Mouse (Mus musculus): ENCODE results near the gene Qprt. TPM values are rescaled to one million over a fixed set of nuclear protein-coding genes. Genes with fewer than 3 reads are reported as not detected.
A peak's percentile ranks its signal among the peaks of the same experiment; 100 is the strongest.
"Not testable (repeated sequence)": the region's sequence is repeated elsewhere in the genome, so short reads cannot be mapped to it uniquely, and the experiment has no call there.

Gene Qprt
- polyA plus RNA-seq, 1 experiment from 2014 or later, result 13.0 TPM

DNA sequence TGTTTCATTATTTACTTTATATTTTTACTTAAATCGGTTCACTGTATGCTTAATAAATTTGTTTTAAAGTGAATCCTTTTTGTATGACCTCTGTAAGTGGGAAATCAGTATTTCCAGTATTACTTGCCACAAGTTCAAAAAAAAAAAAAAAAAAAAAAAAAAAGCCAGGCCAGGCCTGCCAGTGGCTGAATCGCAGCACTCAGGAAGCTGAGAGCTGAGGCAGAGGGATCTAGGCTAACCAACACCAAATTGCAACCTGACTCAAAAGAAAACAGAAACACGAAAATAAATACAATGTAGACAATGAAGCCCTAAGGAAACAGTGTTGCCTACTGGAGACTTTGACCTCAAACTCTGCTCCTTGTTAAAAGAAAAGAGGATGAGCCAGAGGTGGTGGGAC lies 28.1 kb downstream of the Qprt start:
- Histone ChIP-seq H3K9ac (ENCODE audit: low read depth, low read length) (no peak overlapping the region), H3K36me3 (ENCODE audit: control insufficient read depth, insufficient read depth, low read length) (no peaks in the 10 kb centered on the region), H3K9me3 (ENCODE audit: control insufficient read depth, low read length) (no peaks in the 10 kb centered on the region), H3K4me3 (ENCODE audit: low read length) (no peak overlapping the region), H3K27me3 (ENCODE audit: control insufficient read depth, insufficient read depth, low read length) (no peaks in the 10 kb centered on the region), H3K4me1 (ENCODE audit: control insufficient read depth, insufficient read depth, low read length) (0 out of 2 replicates have a peak, but pooled peaks cover 7% of the 10 kb centered on the region), H3K4me2 (replicated peaks; ENCODE audit: low read depth, low read length) (no peak overlapping the region), H3K27ac (ENCODE audit: low read depth, low read length) (no peak overlapping the region)
- no peak for ATAC-seq (ENCODE audit: low FRiP score, low TSS enrichment)
- 77% methylated on average over 3 of the region's 3 CpGs for WGBS

DNA sequence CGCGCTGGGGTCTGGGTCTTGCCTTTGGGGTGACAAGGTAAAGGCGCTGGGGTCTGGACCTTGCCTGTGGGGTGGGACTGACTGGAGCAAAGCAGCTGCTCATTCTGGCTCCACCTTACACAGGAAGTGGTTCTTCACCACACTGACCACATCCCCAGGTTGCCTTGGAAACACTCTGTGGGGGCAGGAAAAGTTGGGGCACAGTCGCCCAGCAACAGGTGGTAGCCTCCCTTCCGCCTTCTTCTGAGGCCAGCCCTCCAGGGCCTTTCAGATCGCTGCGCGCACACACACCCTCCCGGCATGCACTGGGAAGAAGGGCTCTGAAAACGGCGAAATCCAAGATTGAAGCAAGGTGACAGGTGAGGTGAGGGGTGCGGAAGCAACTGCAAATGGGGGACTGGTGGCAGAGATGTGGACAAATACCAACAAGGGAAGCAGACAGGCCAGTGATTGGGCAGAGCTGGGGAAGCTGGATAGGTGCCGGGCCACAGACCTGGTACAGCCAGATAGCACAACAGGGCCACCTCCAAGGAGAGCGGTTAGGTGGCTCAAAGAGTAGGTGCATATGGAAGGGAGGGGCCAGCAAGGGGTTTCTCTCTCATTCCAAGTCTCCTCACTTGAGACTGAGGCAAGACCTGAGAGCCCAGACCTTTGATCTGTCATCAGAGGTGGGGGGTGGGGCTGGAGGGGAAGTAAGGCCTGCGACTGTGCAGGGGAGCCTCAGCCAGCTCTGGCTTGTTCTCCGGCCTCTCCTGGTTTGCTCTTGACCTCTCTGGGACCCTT lies 30.7 kb downstream of the Qprt start, which contains the start of gene AI467606:
Gene AI467606 (plus strand): TSS at position 246 of the 783 bp plus-strand sequence.
- Histone ChIP-seq H3K36me3 (ENCODE audit: control insufficient read depth, insufficient read depth, low read length) (no peaks in the 10 kb centered on the region), H3K4me1 (ENCODE audit: control insufficient read depth, insufficient read depth, low read length) (0 out of 2 replicates have a peak, but pooled peaks cover 7% of the 10 kb centered on the region), H3K4me3 (ENCODE audit: low read length) (no peak within 1 kb of the TSS; the same call in 1 of the 2 replicates), H3K9me3 (ENCODE audit: control insufficient read depth, low read length) (no peaks in the 10 kb centered on the region), H3K27me3 (ENCODE audit: control insufficient read depth, insufficient read depth, low read length) (no peaks in the 10 kb centered on the region), H3K9ac (ENCODE audit: low read depth, low read length) (peak within 1 kb of the TSS; percentile 37; the same call in 1 of the 2 replicates), H3K27ac (ENCODE audit: low read depth, low read length) (0 out of 2 replicates have a peak within 1 kb of the TSS, but pooled peaks have one; percentile 24), H3K4me2 (replicated peaks; ENCODE audit: low read depth, low read length) (peak within 1 kb of the TSS; percentile 22)
- WGBS, result 58% methylated on average over 16 of the region's 16 CpGs
- peak; percentile 60 for ATAC-seq (ENCODE audit: low FRiP score, low TSS enrichment)

DNA sequence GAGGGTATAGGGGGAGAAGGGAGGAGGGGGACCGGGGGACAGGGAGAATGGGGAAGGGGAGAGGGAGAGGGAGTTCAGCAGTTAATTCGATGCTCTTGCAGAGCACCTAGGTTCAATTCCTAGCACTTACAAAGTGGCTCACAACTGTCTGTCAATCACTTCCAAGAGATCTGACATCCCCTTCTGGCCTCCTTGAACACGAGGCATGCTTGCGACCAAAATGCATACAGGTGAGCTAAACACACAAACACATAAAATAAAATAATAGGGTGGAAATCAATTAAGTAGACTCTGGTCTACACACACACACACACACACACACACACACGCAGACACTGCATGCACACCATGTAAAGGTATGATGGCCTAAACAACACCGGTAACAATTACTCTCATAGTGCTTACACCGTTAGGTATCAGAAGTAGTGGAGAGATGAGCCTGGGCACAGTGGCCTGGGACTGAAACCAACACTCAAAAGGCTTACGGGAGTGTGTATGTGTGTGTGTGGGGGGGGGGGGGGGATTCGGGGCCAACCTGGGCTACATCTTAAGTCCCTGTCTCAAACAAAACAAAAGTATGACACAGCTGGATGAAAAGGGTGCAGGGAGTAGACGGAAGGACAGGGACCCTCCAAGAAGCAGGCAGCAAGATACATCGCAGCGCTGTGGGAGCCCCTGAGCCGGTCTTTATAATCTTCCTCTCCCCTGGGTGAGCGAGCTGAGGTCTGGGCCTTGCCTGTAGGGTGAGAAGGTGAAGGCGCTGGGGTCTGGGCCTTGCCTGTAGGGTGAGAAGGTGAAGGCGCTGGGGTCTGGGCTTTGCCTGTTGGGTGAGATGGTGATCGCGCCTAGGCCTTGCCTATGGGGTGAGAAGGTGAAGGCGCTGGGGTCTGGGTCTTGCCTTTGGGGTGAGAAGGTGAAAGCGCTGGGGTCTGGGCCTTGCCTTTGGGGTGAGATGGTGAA lies 31.6 kb downstream of the Qprt start:
- H3K27ac ChIP-seq (ENCODE audit: low read depth, low read length), result no peak overlapping the region
- 89% methylated on average over 20 of the region's 20 CpGs for WGBS
- ATAC-seq (ENCODE audit: low FRiP score, low TSS enrichment), result no peak

DNA sequence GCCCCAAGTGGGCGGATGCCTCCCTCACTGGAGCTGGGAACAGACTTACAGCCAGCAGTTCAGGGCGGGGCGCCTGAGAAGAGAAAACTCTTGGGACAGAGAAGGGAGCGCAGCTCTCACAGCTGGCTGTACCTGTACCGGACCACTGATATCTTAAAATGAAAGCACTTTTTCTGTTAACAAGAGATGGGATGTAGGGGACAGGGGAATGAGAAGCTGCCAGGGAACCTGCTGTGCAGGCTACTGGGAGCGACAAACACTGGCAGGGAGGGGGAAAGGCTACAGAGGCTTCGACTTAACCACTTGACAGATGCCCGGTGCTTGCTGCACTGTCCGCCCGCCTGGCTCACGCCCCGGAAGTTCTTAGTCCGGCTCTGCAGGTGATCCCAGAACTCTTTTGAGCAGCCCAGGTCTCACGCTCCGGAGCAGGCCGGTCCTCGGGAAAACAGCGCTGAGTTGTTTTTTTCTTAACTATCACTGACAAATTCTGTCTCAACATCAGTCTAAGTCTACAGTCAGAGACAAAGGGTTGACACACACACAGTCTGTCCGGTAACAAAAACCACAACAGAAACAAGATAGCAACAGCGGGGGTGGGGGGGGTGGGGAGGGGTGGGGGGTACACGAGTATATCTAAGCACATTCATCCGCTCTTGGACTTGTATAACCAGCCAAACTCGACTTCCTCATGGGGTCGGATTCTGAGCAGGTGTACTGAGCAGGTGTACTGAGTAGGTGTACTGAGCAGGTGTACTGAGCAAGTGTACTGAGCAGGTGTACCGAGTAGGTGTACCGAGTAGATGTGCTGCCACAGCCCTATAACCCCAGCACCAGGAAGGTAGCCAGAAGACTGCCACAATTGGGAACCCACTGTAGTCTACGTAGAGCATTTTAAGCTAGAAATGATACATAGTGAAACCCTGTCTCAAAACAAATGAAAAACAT lies 32.9 kb downstream of the Qprt start:
- no peaks in the 10 kb centered on the region for H3K27me3 ChIP-seq (ENCODE audit: control insufficient read depth, insufficient read depth, low read length)
- 23% methylated on average over 27 of the region's 27 CpGs for WGBS
- H3K9ac ChIP-seq (ENCODE audit: low read depth, low read length), result no peak overlapping the region; the same call in 1 of the 2 replicates
- no peak overlapping the region for H3K27ac ChIP-seq (ENCODE audit: low read depth, low read length)
- H3K4me3 ChIP-seq (ENCODE audit: low read length), result peak overlapping the region; percentile 0; the same call in 1 of the 2 replicates
- 0 out of 2 replicates have a peak, but pooled peaks have one; percentile 50 for ATAC-seq (ENCODE audit: low FRiP score, low TSS enrichment)
- 0 out of 2 replicates have a peak, but pooled peaks cover 7% of the 10 kb centered on the region for H3K4me1 ChIP-seq (ENCODE audit: control insufficient read depth, insufficient read depth, low read length)
- H3K9me3 ChIP-seq (ENCODE audit: control insufficient read depth, low read length), result no peaks in the 10 kb centered on the region
- no peaks in the 10 kb centered on the region for H3K36me3 ChIP-seq (ENCODE audit: control insufficient read depth, insufficient read depth, low read length)
- 0 out of 2 replicates have a peak overlapping the region, but pooled peaks have one; percentile 15 for H3K4me2 ChIP-seq (replicated peaks; ENCODE audit: low read depth, low read length)

More for the DNA sequence above, 31.6 kb downstream of the Qprt start:
- Histone ChIP-seq H3K9ac (ENCODE audit: low read depth, low read length) (no peak overlapping the region), H3K9me3 (ENCODE audit: control insufficient read depth, low read length) (no peaks in the 10 kb centered on the region), H3K4me2 (replicated peaks; ENCODE audit: low read depth, low read length) (0 out of 2 replicates have a peak overlapping the region, but pooled peaks have one; percentile 3), H3K27me3 (ENCODE audit: control insufficient read depth, insufficient read depth, low read length) (no peaks in the 10 kb centered on the region), H3K4me3 (ENCODE audit: low read length) (no peak overlapping the region), H3K36me3 (ENCODE audit: control insufficient read depth, insufficient read depth, low read length) (no peaks in the 10 kb centered on the region), H3K4me1 (ENCODE audit: control insufficient read depth, insufficient read depth, low read length) (0 out of 2 replicates have a peak, but pooled peaks cover 7% of the 10 kb centered on the region)

DNA sequence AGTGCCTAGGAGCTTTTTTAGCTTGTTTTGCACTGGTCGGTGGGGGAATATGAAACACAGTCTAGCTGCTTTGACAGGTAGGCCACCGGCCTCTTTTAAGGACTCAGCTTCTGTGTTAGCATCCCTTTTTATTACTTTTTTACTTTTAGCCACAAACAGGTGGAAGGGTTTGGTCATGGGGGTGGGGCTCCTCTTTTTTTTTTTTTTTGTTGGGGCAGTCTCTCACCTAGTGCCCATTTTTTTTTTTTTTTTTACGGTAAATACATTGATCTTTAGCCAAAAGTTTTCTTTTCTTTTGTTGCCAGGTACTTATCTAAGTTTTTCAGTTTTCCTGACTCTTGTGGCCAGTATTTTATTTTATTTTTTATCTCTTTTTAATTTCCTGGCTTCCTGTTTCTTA lies 33.9 kb downstream of the Qprt start:
- Histone ChIP-seq H3K4me3 (ENCODE audit: low read length) (no peak overlapping the region), H3K4me1 (ENCODE audit: control insufficient read depth, insufficient read depth, low read length) (0 out of 2 replicates have a peak, but pooled peaks cover 7% of the 10 kb centered on the region), H3K4me2 (replicated peaks; ENCODE audit: low read depth, low read length) (no peak overlapping the region), H3K27me3 (ENCODE audit: control insufficient read depth, insufficient read depth, low read length) (no peaks in the 10 kb centered on the region), H3K9ac (ENCODE audit: low read depth, low read length) (no peak overlapping the region), H3K36me3 (ENCODE audit: control insufficient read depth, insufficient read depth, low read length) (no peaks in the 10 kb centered on the region), H3K27ac (ENCODE audit: low read depth, low read length) (no peak overlapping the region), H3K9me3 (ENCODE audit: control insufficient read depth, low read length) (no peaks in the 10 kb centered on the region)
- ATAC-seq (ENCODE audit: low FRiP score, low TSS enrichment), result no peak
- WGBS, result 82% methylated on average over 3 of the region's 3 CpGs

DNA sequence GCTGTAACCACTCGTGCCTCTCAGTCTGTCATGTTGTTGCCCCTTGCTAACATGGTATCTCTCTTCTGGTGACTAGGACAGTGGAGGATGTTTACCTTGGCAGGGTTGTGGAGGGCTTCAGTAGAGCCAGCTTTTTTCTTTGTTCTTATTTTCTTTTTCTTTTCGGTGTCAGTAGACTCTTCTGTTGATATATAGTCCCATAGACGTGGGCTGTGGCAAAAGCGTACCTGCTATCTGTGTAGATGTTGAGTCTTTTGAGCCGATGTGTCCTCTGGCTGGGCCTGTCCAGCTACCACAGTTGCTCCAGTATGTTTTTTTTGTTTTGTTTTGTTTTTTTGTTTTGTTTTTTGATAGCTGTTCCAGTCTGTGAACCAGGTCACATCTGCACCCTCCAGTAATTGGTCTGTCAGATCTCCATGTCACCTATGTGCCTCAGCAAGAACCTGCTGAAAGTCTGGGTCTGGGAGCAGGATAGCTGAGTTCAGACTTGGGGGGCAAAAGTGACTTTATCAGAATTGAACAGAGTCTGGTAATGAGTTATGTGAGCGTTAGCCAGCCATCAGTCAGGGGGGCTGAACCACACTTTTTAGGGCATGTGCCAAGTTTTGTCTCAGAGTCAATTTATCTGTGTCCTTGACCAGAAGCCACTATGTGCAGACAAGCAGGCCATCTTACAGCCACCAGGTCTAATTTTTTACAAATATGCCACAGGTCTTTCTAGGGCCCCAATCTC lies 34.6 kb downstream of the Qprt start, which contains the start of gene Zg16:
Gene Zg16 (minus strand): TSS at position 51 of the 733 bp plus-strand sequence.
- not testable (repeated sequence) for H3K27ac ChIP-seq (ENCODE audit: low read depth, low read length); H3K9ac ChIP-seq (ENCODE audit: low read depth, low read length); H3K4me1 ChIP-seq (ENCODE audit: control insufficient read depth, insufficient read depth, low read length); H3K4me3 ChIP-seq (ENCODE audit: low read length); H3K36me3 ChIP-seq (ENCODE audit: control insufficient read depth, insufficient read depth, low read length); H3K4me2 ChIP-seq (replicated peaks; ENCODE audit: low read depth, low read length); ATAC-seq (ENCODE audit: low FRiP score, low TSS enrichment); H3K9me3 ChIP-seq (ENCODE audit: control insufficient read depth, low read length); H3K27me3 ChIP-seq (ENCODE audit: control insufficient read depth, insufficient read depth, low read length)
- 75% methylated on average over 6 of the region's 6 CpGs for WGBS

DNA sequence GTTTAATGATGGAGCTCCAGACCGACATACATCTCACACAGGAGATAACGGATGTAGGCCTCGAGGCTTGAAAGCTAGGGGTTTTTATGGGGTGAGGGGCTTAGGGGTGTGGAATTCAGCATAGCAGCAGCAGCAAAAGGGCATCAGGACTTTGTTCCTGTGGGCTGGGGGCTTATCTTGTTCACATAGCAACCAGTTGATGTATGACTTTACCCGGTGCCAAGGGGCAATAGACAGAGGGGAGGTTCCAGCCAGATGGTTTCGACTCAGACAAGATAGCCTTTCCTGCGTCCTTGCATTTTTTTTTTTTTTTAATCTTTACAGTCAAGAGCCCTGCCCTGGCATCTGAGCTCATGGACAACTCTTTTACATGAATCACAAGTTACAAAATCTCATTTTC lies 36.3 kb downstream of the Qprt start:
- not testable (repeated sequence) for H3K4me1 ChIP-seq (ENCODE audit: control insufficient read depth, insufficient read depth, low read length); ATAC-seq (ENCODE audit: low FRiP score, low TSS enrichment); H3K4me2 ChIP-seq (replicated peaks; ENCODE audit: low read depth, low read length); H3K27me3 ChIP-seq (ENCODE audit: control insufficient read depth, insufficient read depth, low read length); H3K27ac ChIP-seq (ENCODE audit: low read depth, low read length); H3K9me3 ChIP-seq (ENCODE audit: control insufficient read depth, low read length); H3K36me3 ChIP-seq (ENCODE audit: control insufficient read depth, insufficient read depth, low read length); H3K9ac ChIP-seq (ENCODE audit: low read depth, low read length); H3K4me3 ChIP-seq (ENCODE audit: low read length)
- 52% methylated on average over 6 of the region's 6 CpGs for WGBS

Data from kidney, embryonic 14.5 days (tissue).